Mouse (Mus musculus) lung, embryonic 16.5 days (tissue): ENCODE data around the gene Atp6v0a4. TPM values are rescaled to one million over a fixed set of nuclear protein-coding genes. Genes with fewer than 3 reads are reported as not detected.
A peak's percentile ranks its signal among the peaks of the same experiment; 100 is the strongest.

Experiments used
- ATAC-seq: fragments of 200-750 bp; cut with Nextera tagmentation; 2 replicates; pipeline ENCODE4 v1.8.0; 2017; ENCODE audit warnings: low read depth, mild to moderate bottlenecking, moderate library complexity
- H3K27ac ChIP-seq: fragments of 300-500 bp; sonication (generic); 2 replicates; pipeline ENCODE4 v1.5.1; 2014; ENCODE audit warnings: mild to moderate bottlenecking, control low read depth, low read length
- H3K27me3 ChIP-seq: fragments of 300-500 bp; sonication (generic); 2 replicates; pipeline ENCODE4 v1.6.1; 2014; ENCODE audit warnings: low read depth, low read length, mixed read lengths; ENCODE audit not compliant: control insufficient read depth, insufficient read depth
- H3K36me3 ChIP-seq: fragments of 300-500 bp; sonication (generic); 2 replicates; pipeline ENCODE4 v1.6.1; 2014; ENCODE audit warnings: low read length; ENCODE audit not compliant: control insufficient read depth, insufficient read depth
- H3K4me1 ChIP-seq: fragments of 300-500 bp; sonication (generic); replicated peaks from 2 replicates; pipeline ENCODE4 v1.6.1; 2014; ENCODE audit warnings: low read length, mixed read lengths; ENCODE audit not compliant: control insufficient read depth, insufficient read depth
- H3K4me2 ChIP-seq: fragments of 300-500 bp; sonication (generic); 2 replicates; pipeline ENCODE4 v1.6.1; 2014; ENCODE audit warnings: low read depth, low read length, control low read depth
- H3K4me3 ChIP-seq: fragments of 300-500 bp; sonication (generic); 2 replicates; pipeline ENCODE4 v1.5.1; 2014; ENCODE audit warnings: mild to moderate bottlenecking, low read length, control low read depth
- H3K9ac ChIP-seq: fragments of 300-500 bp; sonication (generic); 2 replicates; pipeline ENCODE4 v1.6.1; 2014; ENCODE audit warnings: low read length, control low read depth
- H3K9me3 ChIP-seq: fragments of 300-500 bp; sonication (generic); 2 replicates; pipeline ENCODE4 v1.6.1; 2016; ENCODE audit warnings: low read length; ENCODE audit not compliant: control insufficient read depth
- WGBS: fragments of 180-500 bp; shearing (Covaris S2); extraction: QIAGEN DNeasy Blood & Tissue Kit; methylation state at CpG from one replicate; pipeline ENCODE4 v1.1.7; 2014; 5-methylcytosine and 5-hydroxymethylcytosine counted together
- polyA plus RNA-seq: library from polyadenylated mRNA; unstranded; fragments of >200 nt; fragmentation: Nextera tagmentation; extraction: Ambion mirVana; gene quantifications from 2 replicates; pipeline ENCODE4 v1.2.1, GENCODE M21; 2015

Atp6v0a4 gene
- polyA plus RNA-seq, 1 experiment from 2014 or later, result 10.5 TPM

DNA sequence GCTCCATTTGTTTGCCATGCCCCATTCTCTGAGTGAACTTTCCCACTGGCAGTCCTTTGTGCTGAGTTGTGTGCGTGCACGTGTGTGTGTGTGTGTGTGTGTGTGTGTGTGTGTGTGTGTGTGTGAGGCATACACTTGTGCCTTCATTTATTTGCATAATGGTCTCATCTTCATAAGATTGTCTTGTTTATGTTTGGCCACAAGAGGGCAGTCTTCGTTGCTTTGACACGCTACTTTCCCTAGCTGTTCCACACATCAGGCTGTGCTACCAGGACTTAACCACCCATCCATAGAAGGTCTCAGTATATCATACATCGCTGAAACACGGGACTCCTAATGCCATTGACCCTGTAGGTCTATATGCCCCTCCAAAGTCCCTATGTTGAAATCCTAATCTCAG, 116.9 kb downstream of the Atp6v0a4 start:
- 10% methylated on average over 6 of the region's 6 CpGs for WGBS
- Histone ChIP-seq H3K27ac (no peak overlapping the region), H3K36me3 (no peaks in the 10 kb centered on the region), H3K9me3 (no peaks in the 10 kb centered on the region), H3K4me1 (no peaks in the 10 kb centered on the region), H3K9ac (no peak overlapping the region), H3K27me3 (no peaks in the 10 kb centered on the region), H3K4me2 (no peak overlapping the region), H3K4me3 (no peak overlapping the region)
- peak; percentile 47; the same call in 1 of the 2 replicates for ATAC-seq

Other genes with a start within 250 kb of the Atp6v0a4 start
- 1.6 and 1.7 TPM in 2 replicates for gene Svopl, start 77.6 kb downstream of the Atp6v0a4 start, polyA plus RNA-seq
- 133 and 163 TPM in 2 replicates for gene Tmem213, start 15.3 kb downstream of the Atp6v0a4 start, polyA plus RNA-seq
- 2.6 and 2.9 TPM in 2 replicates for gene D630045J12Rik, start 129.4 kb upstream of the Atp6v0a4 start, polyA plus RNA-seq
- 7.3 and 8.7 TPM in 2 replicates for gene Zc3hav1l, start 174.7 kb upstream of the Atp6v0a4 start, polyA plus RNA-seq
- gene Zc3hav1, start 230.0 kb upstream of the Atp6v0a4 start, polyA plus RNA-seq, result 8.0 and 11.0 TPM in 2 replicates